Mouse (Mus musculus) layer of hippocampus, adult 9-11 months (tissue): ENCODE results near the gene Rnf220.

ENCODE experiments used
- DNase-seq: peaks from one replicate; pipeline ENCODE4 v3.0.0; 2022

Rnf220 gene

GRCm38 (mm10) chr4:117374078-117374540 is 122.7 kb downstream of the Rnf220 start:
- DNase-seq = no peak

- DNase-seq = no peak
These were observed 123.4 kb downstream of the Rnf220 start for GRCm38 (mm10) chr4:117373324-117374077.

DNA sequence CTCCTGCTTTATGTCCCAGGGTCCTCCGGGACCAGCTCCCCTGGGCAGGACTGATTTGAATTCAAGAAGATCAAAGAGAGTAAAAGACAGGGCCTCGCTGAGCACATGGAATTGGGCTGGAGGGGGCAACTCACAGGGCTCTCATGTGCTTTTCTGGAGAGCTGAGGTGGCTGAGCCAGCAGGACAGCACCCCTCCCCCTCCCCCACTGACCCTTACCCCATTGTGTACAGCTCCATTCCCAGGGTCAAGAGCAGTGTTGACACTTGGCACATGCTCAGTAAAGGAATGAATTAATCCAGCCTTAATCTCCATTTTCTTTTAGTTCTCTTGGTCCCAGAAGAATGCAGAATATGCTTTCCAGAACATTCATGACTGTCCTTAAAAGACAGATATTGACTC is 125.0 kb downstream of the Rnf220 start:
- no peak for DNase-seq

DNA sequence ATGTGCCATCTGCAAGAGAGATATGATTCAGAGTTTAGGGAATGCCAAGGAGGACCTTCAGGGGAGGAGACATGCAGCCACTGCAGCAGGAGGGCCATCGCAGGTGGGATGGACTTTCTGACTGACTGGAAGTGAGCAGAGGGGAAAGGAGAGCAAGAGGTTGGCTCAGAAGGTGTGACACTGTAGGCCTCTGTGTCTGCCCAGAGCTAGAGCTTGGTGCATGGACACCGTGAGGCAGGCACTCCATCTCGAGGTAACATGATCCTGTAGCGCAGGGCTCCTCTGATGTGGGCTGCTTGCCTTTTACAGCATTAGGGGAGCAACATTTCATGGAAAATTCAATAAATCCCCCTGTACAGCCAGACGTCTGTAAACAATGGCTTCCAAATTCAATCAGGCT is 126.5 kb downstream of the Rnf220 start:
- no peak for DNase-seq

- no peak for DNase-seq
These were observed 127.3 kb downstream of the Rnf220 start for GRCm38 (mm10) chr4:117369571-117369970.

GRCm38 (mm10) chr4:117367365-117367764 is 129.5 kb downstream of the Rnf220 start:
- no peak for DNase-seq

DNA sequence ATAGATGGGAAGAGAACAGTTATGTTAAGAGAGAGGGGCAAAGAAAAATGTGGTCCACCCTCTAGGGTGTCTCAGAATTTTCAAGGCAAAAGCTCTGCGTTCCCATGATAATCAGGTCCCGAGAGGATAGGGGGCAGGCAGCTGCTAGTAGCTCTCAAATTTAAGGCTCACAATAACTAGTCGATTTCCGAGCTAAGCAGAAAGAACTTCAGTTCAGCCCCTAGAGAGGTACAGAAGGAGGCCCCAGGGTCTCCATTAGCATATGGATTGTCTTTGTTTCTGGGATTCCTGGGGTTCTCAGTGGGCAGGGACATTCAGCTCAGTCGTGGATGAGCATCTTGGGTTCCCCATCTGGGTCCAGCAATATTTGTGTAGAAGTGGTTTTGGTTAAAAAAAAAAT is 134.8 kb downstream of the Rnf220 start:
- DNase-seq = no peak

DNA sequence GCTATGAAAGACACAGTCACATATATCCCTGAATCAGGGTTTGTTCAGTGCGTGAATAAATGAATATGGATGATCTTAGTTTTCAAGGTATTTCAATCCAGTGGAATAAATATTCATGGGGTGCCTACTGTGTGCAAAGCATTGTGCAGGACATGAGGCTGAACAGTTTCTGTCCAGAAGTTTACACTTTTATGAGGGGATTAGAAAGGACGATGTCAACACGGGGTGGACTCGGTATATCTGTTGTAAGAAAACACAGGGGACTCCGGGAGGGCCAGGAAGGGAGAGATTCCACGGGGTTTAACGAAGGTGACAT is 135.3 kb downstream of the Rnf220 start:
- no peak for DNase-seq

DNA sequence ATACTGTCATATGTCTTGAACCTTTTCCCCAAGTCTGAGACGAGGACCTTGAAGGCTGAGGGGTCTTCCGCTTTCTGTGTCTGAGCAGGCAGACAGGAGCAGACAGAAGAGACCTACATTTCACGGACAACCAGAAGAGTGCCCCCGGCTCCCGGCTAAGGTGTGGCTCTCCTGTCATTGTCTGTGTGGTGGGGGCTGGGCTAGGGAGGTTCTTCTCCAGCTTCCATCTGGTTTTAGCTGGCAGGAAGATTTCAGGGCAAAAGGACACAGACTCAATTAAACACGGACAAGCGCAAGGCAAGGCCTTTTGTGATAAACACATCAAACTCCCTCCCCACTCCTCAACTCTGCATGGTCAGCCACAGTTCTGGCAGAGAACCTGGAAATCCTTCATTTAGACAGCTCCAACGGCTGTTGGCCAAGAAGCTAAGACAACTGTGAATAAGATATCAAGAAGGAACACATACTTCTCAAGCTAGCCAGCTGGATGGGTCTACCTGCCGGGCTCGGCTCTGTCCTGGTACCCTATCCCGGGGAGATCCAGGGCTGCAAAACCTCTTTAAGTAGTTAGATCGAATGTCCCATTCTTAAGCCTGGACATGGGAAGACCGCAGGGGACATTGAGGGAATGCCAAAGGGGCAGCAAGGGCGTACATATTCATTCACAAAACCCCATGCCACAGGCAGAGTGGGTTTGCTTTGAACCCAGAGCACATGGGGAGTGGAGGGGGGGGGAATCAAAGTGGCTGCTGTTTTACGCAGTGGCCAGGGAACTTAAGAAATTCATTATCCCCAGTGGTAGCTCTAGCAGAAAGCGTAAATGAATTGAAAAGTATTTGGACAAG is 135.9 kb downstream of the Rnf220 start:
- no peak for DNase-seq

- no peak for DNase-seq
These were observed 137.0 kb downstream of the Rnf220 start for GRCm38 (mm10) chr4:117359803-117360382.

GRCm38 (mm10) chr4:117357917-117358316 is 138.9 kb downstream of the Rnf220 start:
- no peak for DNase-seq

GRCm38 (mm10) chr4:117357104-117357503 is 139.7 kb downstream of the Rnf220 start:
- no peak for DNase-seq

GRCm38 (mm10) chr4:117356223-117356622 is 140.6 kb downstream of the Rnf220 start:
- no peak for DNase-seq

DNA sequence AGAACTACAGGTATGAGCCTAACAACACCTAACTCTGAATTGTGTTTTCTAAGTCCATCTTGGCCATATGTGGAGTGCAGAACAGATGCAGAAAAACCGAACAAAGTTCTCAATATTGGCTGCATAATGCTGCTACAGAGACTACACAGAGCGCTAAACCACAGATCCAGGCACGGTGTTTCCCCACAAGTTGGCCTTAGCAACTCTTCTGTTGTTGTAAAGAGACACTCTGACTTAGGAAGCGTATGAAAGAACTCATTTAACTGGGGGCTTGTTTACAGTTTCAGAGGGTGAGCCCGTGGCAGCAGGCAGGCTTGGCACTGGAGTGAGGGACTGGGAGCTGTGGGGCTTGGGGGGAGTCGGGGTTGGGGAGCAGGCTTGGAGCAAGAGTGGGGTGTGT is 142.2 kb downstream of the Rnf220 start:
- DNase-seq = no peak

DNA sequence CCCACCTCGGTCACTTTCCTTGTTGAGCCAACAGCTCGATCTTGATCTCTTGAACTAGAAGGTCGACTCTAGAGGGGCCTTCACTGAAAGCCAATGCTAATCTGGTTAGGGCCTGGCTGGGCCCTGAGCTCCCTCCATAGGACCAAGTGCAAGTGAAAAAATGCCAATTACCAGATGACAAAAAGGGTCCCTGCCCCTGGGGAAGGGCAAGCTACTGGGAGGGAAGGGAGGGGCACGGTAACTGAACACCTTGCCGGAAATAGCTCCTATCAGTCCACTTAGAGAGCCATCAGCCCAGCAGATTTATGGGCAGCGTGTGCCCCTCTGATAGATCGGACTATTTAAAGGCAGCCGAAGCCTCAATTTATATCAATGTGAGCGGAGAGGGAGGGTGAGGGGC is 143.9 kb downstream of the Rnf220 start:
- DNase-seq = no peak

GRCm38 (mm10) chr4:117352071-117352470 is 144.8 kb downstream of the Rnf220 start:
- no peak for DNase-seq

DNA sequence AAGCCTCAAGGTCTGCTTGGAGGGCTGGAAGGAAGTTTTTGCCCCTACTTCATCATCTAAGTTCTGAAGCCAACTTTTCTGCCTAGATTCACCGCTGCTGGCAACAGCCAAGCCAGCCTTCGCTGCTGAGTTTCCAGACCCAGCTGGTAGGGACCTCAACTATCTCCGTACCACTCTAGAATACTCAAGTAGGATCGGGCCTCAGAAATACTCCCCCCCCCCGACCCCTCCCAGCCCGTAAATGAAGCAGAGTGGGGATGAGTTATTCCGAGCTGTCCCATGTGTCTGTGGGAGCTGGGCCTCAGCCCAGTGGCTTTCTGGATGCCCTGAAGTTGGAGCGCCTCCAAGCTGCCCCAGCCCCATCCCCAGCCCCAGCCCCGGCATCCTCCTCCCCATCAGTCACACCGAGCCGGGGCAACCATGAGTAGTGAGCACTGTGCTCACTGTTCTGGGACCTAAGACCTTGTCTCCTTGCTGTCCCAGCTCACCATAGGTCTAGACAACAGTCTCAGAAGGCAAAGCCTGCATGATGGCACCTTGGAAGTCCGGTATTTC is 146.6 kb downstream of the Rnf220 start:
- DNase-seq = no peak

DNA sequence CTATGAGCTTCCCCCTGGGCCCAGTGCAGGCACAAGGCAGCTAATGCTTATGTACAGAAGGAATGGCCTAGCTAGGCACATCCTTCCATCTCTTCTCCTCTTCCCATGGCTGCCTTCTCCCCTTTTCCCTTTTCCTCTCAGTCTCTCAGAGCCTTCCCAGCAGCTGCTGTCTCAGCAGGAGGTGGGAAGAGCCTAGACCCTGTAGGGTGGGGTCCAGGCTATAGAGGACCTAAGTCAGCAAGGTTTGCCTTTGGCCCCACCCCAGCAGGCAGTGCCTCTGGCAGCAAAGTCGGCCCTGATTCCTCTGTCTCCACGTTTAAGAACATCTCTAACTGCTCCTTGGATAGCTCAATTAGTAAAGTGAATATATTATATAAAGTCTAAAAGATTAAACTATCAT is 147.5 kb downstream of the Rnf220 start:
- DNase-seq = no peak

DNA sequence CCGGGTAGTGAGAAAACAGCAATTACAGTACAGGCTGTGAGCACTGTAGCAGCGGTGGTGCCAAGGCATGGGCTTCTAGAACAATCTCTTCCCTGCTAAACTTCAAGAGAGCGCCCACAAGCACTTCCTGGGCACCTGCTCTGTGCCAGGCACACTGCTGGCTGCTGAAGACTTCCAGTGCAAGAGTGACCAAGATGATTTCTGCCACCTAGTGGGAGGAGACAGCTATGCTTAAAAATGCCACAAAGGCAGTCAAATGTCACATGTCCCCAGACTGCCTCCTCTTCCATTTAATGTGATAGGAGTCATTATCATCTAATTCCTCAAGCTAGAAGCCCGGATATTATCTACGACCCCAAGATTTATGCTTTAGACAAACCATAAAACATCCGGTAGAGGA is 150.8 kb downstream of the Rnf220 start:
- DNase-seq = peak; percentile 21

GRCm38 (mm10) chr4:117343385-117343784 is 153.5 kb downstream of the Rnf220 start:
- no peak for DNase-seq

- DNase-seq = peak; percentile 17
These were observed 154.1 kb downstream of the Rnf220 start for GRCm38 (mm10) chr4:117342751-117343150.

- DNase-seq = no peak
These were observed 155.6 kb downstream of the Rnf220 start for GRCm38 (mm10) chr4:117341282-117341681.

- no peak for DNase-seq
These were observed 157.1 kb downstream of the Rnf220 start for GRCm38 (mm10) chr4:117339796-117340195.
